Mouse (Mus musculus): ENCODE measurements around the gene Olfr1222.

- no peak for TF ChIP-seq POLR2A (IDR thresholded peaks at IDR 0.05; ENCODE audit: insufficient read length, low read depth)
- no peak for TF ChIP-seq MAX (IDR thresholded peaks at IDR 0.05; ENCODE audit: low read depth)
- TF ChIP-seq E2F4 (IDR thresholded peaks at IDR 0.05; ENCODE audit: insufficient read depth), result no peak
- no peak for TF ChIP-seq TCF12 (IDR thresholded peaks at IDR 0.05; ENCODE audit: insufficient read depth, poor library complexity, severe bottlenecking)
- TF ChIP-seq POLR2AphosphoS2 (IDR thresholded peaks at IDR 0.05; ENCODE audit: insufficient read length, low read depth), result no peak
- no peak for TF ChIP-seq SRF (IDR thresholded peaks at IDR 0.05; ENCODE audit: control insufficient read depth, insufficient read length, low read depth)
- TF ChIP-seq USF1 (IDR thresholded peaks at IDR 0.05; ENCODE audit: low read depth), result no peak
- TF ChIP-seq MYOG (IDR thresholded peaks at IDR 0.05; ENCODE audit: control insufficient read depth in 1 of 3, insufficient read depth in 1 of 3, insufficient read length in 2 of 3, low read depth in 2 of 3), result no peak
- TF ChIP-seq CEBPB (IDR thresholded peaks at IDR 0.05; ENCODE audit: insufficient read depth, poor library complexity, severe bottlenecking), result no peak
- no peak for TF ChIP-seq TCF3 (IDR thresholded peaks at IDR 0.05; ENCODE audit: insufficient read length, low read depth)
Observed at GRCm38 (mm10) chr2:89174569-89174968, 41.7 kb upstream of the Olfr1222 start, which contains the start of gene Olfr1225.
